Comparison of ENCODE assay signal across 28 mouse cellular contexts in the genomic region with DNA sequence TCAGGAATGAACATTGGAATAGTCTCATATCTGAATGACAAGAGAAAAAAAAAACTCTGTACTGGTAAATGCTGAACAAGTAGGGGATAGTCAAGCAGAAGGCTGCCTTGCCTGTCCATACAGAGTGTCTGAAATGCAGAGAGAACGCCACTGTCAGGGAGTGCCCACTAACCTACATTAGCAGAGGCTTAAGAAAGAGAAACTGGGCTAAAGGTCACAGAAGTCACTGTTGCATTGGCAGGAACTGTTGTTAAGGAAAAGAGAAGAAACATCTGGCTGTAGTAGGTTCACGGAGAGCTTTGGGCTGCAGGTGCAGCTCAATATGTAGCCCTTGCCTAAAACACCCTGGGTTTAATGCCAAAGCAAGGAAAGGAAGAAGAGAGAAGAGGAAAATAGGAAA.
DNase-seq lines count a peak whose midpoint lies in the region; ATAC-seq and TF ChIP-seq lines count a peak whose summit lies in the region.
"Had no signal": no experiment of that assay in that cellular context is flagged by ENCODE, and none has a peak within 500 bp of the region (broad histone marks: within the 10 kb centered on the region; RNA-seq: fewer than 3 reads in every experiment).

No protein-coding gene starts in this region.

- no peak for DNase-seq in CH12.LX (ENCODE audit: extremely low read depth)
- peak; percentile 4 for DNase-seq in adipocyte (ENCODE audit: low spot score)
- DNase-seq in MN1 (ENCODE audit: low spot score): no peak
- no peak for DNase-seq in gastrocnemius, postnatal 36 days
- DNase-seq in gastrocnemius, postnatal 14 days: no peak
- DNase-seq: cerebellum, adult 11 months; cerebellum, adult 9-11 months; forebrain, postnatal 0 days; gastrocnemius, adult 2 months; heart, adult 11 months; kidney, adult 9 months; layer of hippocampus, adult 9-11 months; left cerebral cortex, postnatal 4 days; lung, embryonic 14.5 days; right cerebral cortex, postnatal 14 days; spleen, adult 18-20 months had no signal

- peak overlapping the region; percentile 94 for H3K4me2 ChIP-seq in CH12.LX (ENCODE audit: insufficient read depth, low read depth, poor library complexity, severe bottlenecking)
- H3K4me2 ChIP-seq in intestine, postnatal 0 days (replicated peaks; ENCODE audit: low read depth): peak overlapping the region; percentile 37
- H3K4me2 ChIP-seq: embryonic facial prominence, embryonic 12.5 days; heart, embryonic 13.5 days; hindbrain, embryonic 14.5 days; limb, embryonic 15.5 days; lung, embryonic 14.5 days; midbrain, embryonic 13.5 days; neural tube, embryonic 12.5 days had no signal

- H3K79me2 ChIP-seq in CH12.LX (replicated peaks; ENCODE audit: control insufficient read depth, extremely low read depth, insufficient read depth, poor library complexity, severe bottlenecking): no peaks in the 10 kb centered on the region

- dilution Hi-C loops in CH12.LX (cut with MboI; ENCODE audit: extremely low pct_ligation_motif_present, extremely low pct_unique_long_range_greater_than_20kb, low sequenced_read_pairs): no loop called here

- peak; percentile 69 for ATAC-seq in intestine, postnatal 0 days
- ATAC-seq: forebrain, postnatal 0 days; inflammation-experienced regulatory T-cells, adult 6 months; midbrain, embryonic 13.5 days had no signal

- no peak for TF ChIP-seq RAD21 in CH12.LX (IDR thresholded peaks at IDR 0.05; ENCODE audit: low read depth, low read length)

- no peak overlapping the region for H3K27ac ChIP-seq in CH12.LX (ENCODE audit: insufficient read depth, low read depth)
- H3K27ac ChIP-seq in intestine, postnatal 0 days (ENCODE audit: low read depth, low read length): no peak overlapping the region
- H3K27ac ChIP-seq: embryonic facial prominence, embryonic 12.5 days; gastrocnemius, adult 2 months; heart, embryonic 13.5 days; hindbrain, embryonic 14.5 days; left cerebral cortex, adult 2 months; limb, embryonic 15.5 days; liver, embryonic 14.5 days; midbrain, embryonic 13.5 days; neural tube, embryonic 12.5 days had no signal

- H3K9me3 ChIP-seq in CH12.LX (replicated peaks; ENCODE audit: low read length): no peaks in the 10 kb centered on the region
- H3K9me3 ChIP-seq in E14TG2a.4 (ENCODE audit: low read length): no peaks in the 10 kb centered on the region
- no peaks in the 10 kb centered on the region for H3K9me3 ChIP-seq in intestine, postnatal 0 days (ENCODE audit: control insufficient read depth)
- H3K9me3 ChIP-seq: embryonic facial prominence, embryonic 12.5 days; G1E; heart, embryonic 13.5 days; limb, embryonic 15.5 days; midbrain, embryonic 13.5 days; neural tube, embryonic 12.5 days had no signal

- TF ChIP-seq EP300 in CH12.LX (IDR thresholded peaks at IDR 0.05; ENCODE audit: low read length): no peak

- H3K27me3 ChIP-seq in CH12.LX (replicated peaks): no peaks in the 10 kb centered on the region
- no peaks in the 10 kb centered on the region for H3K27me3 ChIP-seq in E14TG2a.4 (ENCODE audit: insufficient read depth, low read length)
- H3K27me3 ChIP-seq in intestine, postnatal 0 days (replicated peaks; ENCODE audit: control insufficient read depth, insufficient read depth, low read length): no peaks in the 10 kb centered on the region
- H3K27me3 ChIP-seq: embryonic facial prominence, embryonic 12.5 days; heart, embryonic 13.5 days; limb, embryonic 15.5 days; midbrain, embryonic 13.5 days; neural tube, embryonic 12.5 days had no signal

- H3K4me1 ChIP-seq in CH12.LX (ENCODE audit: control insufficient read depth in 1 of 2, insufficient read depth in 2 of 2): peaks cover 0 to 9% of the 10 kb centered on the region in 2 experiments; a peak in 3 of 4 replicates
- peaks cover 51% of the 10 kb centered on the region for H3K4me1 ChIP-seq in E14TG2a.4 (replicated peaks; ENCODE audit: low read depth, low read length)
- H3K4me1 ChIP-seq in intestine, postnatal 0 days (replicated peaks; ENCODE audit: control insufficient read depth, insufficient read depth, low read length): peaks cover 4% of the 10 kb centered on the region; the same call in 1 of the 2 replicates

- H3K4me3 ChIP-seq in CH12.LX (replicated peaks in 1 of 3; ENCODE audit: low read depth in 2 of 3, low read length in 2 of 3, poor library complexity in 1 of 3) (no peak overlapping the region), E14TG2a.4 (replicated peaks; ENCODE audit: low read length) (peak overlapping the region; percentile 17; the same call in 1 of the 2 replicates)
- no peak overlapping the region for H3K4me3 ChIP-seq in intestine, postnatal 0 days (ENCODE audit: low read depth, low read length)
- H3K4me3 ChIP-seq: embryonic facial prominence, embryonic 12.5 days; gastrocnemius, adult 2 months; heart, embryonic 13.5 days; left cerebral cortex, adult 2 months; limb, embryonic 15.5 days; midbrain, embryonic 13.5 days; neural tube, embryonic 12.5 days had no signal

- TF ChIP-seq POLR2A in CH12.LX (IDR thresholded peaks at IDR 0.05; ENCODE audit: low read depth, low read length): no peak

- H3K9ac ChIP-seq in CH12.LX (ENCODE audit: insufficient read depth, low read depth): no peak overlapping the region
- H3K9ac ChIP-seq in intestine, postnatal 0 days (ENCODE audit: low read depth, low read length): no peak overlapping the region
- H3K9ac ChIP-seq: embryonic facial prominence, embryonic 12.5 days; forebrain, postnatal 0 days; heart, embryonic 13.5 days; hindbrain, embryonic 14.5 days; limb, embryonic 15.5 days; liver, embryonic 14.5 days; lung, embryonic 14.5 days; midbrain, embryonic 13.5 days; neural tube, embryonic 12.5 days had no signal

- in situ Hi-C loops in CH12.LX (cut with MboI; ENCODE audit: low pct_ligation_motif_present, low pct_unique_long_range_greater_than_20kb, low sequenced_read_pairs): no loop called here

- intact Hi-C loops in gastrocnemius, postnatal 36 days (cut with DNase I): no loop called here
- intact Hi-C loops in gastrocnemius, postnatal 14 days (cut with DNase I; ENCODE audit: low total_unique reads): no loop called here

- 26% methylated on average over 2 of the region's 2 CpGs for WGBS in intestine, postnatal 0 days

- H3K36me3 ChIP-seq in CH12.LX (replicated peaks in 1 of 2; ENCODE audit: control insufficient read depth in 1 of 2, insufficient read depth in 1 of 2, low read length in 1 of 2): no peaks in the 10 kb centered on the region
- H3K36me3 ChIP-seq in E14TG2a.4 (ENCODE audit: insufficient read depth, low read length): 0 out of 2 replicates have a peak, but pooled peaks cover 5% of the 10 kb centered on the region
- no peaks in the 10 kb centered on the region for H3K36me3 ChIP-seq in intestine, postnatal 0 days (ENCODE audit: control insufficient read depth, insufficient read depth)
- H3K36me3 ChIP-seq: embryonic facial prominence, embryonic 12.5 days; G1E; heart, embryonic 13.5 days; limb, embryonic 15.5 days; midbrain, embryonic 13.5 days; neural tube, embryonic 12.5 days had no signal

- TF ChIP-seq CTCF in CH12.LX (conservative IDR thresholded peaks at IDR 0.05 in 1 of 2, IDR thresholded peaks at IDR 0.05 in 1 of 2; ENCODE audit: low read depth in 2 of 2, low read length in 2 of 2) (no peak), E14TG2a.4 (conservative IDR thresholded peaks at IDR 0.05; ENCODE audit: low read length) (no peak)
- TF ChIP-seq CTCF in intestine, postnatal 0 days (IDR thresholded peaks at IDR 0.05; ENCODE audit: low read depth): no peak

TF ChIP-seq in CH12.LX, 34 proteins besides CTCF, POLR2A, EP300 and RAD21:
- TF ChIP-seq ZNF384 (IDR thresholded peaks at IDR 0.05; ENCODE audit: low read depth, low read length) (no peak), USF1 (IDR thresholded peaks at IDR 0.05; ENCODE audit: low read depth, low read length) (no peak), KAT2A (IDR thresholded peaks at IDR 0.05; ENCODE audit: insufficient replicate concordance, low read length) (no peak), MAX (IDR thresholded peaks at IDR 0.05; ENCODE audit: low read length) (no peak), SIN3A (IDR thresholded peaks at IDR 0.05; ENCODE audit: low read length) (no peak), SMC3 (IDR thresholded peaks at IDR 0.05; ENCODE audit: low read depth, low read length) (no peak), GABPA (IDR thresholded peaks at IDR 0.05; ENCODE audit: insufficient replicate concordance, low read depth, low read length) (no peak), RCOR1 (conservative IDR thresholded peaks at IDR 0.05; ENCODE audit: low read depth, low read length) (no peak), HCFC1 (IDR thresholded peaks at IDR 0.05; ENCODE audit: low read depth, low read length) (no peak), MYC (IDR thresholded peaks at IDR 0.05; ENCODE audit: low read depth, low read length) (no peak), MAFK (IDR thresholded peaks at IDR 0.05; ENCODE audit: insufficient replicate concordance, low read length) (no peak), MXI1 (IDR thresholded peaks at IDR 0.05; ENCODE audit: low read depth, low read length) (no peak)
